Mouse (Mus musculus): ENCODE measurements around the gene Aldob.
"Not testable (repeated sequence)": the region's sequence is repeated elsewhere in the genome, so short reads cannot be mapped to it uniquely, and the experiment has no call there.

The Aldob gene

GRCm38 (mm10) chr4:49535675-49536294, 13.6 kb downstream of the Aldob start:
- no peak for DNase-seq (ENCODE audit: low spot score in 2 of 2)

GRCm38 (mm10) chr4:49535036-49535435, 14.3 kb downstream of the Aldob start:
- DNase-seq (ENCODE audit: low spot score in 2 of 2) = no peak

DNA sequence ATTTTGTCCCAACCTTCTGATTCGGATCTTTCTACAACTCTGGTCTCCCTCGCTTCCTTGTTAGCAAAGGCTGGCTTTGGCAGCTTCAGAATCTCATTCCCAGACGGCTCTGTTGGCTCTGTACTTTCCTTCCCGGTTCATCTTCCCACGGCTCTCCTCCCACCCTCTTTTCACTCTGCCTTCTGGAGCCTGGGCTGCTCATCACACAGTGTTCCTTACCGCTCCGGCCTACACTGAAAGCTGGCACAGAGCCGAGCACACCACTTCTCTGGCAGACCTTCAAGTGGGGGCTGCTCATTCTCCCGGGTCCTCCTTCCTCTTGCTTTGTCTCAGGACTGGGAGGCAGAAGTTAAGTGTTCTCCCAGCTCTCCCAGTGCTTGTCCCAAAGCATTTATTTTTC, 26.8 kb downstream of the Aldob start:
- no peak for DNase-seq (ENCODE audit: low spot score in 2 of 2)

- no peak for DNase-seq (ENCODE audit: low spot score in 2 of 2)
Observed at GRCm38 (mm10) chr4:49521346-49521745, 28.0 kb downstream of the Aldob start.

DNA sequence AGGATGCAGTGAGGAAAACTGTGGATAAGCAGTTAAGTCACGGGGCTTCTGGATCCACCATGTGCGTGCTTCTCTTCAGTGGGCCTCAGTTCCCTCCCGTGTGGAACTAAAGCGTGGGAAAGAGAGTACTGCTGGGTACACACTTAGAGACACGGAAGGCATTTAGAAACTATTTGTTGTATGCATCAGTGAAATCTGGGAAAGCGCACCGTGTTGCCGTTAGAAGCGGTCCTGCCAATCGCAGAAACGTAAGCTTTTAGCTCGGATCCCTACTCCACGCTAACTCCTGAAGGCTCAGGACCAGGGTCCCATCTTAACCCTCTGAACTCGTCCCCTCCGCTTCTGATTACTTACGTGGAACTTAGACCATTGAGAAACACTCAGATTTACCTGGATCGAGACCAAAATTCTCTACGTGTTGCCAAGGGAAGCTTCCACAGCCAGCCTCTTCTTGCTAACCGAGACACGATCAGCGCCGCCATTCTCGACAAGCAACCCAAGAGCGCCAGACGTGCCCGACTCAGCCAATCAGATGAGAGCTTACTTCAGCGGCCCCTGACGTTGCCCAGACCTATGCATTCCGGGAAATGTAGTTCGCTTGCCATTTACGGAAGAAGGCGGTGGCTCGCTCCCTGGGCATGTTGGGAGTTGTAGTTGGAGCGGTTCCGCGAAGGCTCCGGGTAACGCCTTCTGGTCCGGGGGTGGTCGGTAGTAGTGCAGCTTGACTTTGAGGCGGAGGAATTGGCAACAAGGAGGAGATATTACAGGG, 28.6 kb downstream of the Aldob start, which contains the start of the genes Mrpl50 and Zfp189:
Gene Mrpl50, minus strand, starts transcription at position 522 of the 769 bp plus-strand sequence.
Gene Zfp189, plus strand, starts transcription at position 605 of the 769 bp plus-strand sequence.
- DNase-seq (ENCODE audit: low spot score in 2 of 2) = peak; percentile 94 to 95

DNA sequence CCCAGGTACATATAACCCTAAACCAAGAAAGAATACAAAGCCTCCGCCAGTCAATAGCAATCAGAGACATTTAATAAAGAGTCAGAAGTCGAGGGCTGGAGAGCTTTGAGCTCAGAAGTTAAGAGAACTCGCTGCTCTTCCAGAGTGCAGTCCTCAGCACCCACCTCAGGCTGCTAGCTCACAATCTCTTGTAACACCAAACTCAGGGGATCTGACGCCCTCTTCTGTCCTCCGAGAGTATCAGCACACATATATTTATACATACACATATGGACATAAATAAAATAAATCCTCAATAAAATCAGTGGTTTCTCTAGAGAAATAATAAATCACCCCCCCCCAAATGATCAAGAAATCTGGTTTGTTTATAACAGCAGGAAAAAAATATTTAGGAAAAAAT, 29.9 kb downstream of the Aldob start:
- no peak for DNase-seq (ENCODE audit: low spot score in 2 of 2)

DNA sequence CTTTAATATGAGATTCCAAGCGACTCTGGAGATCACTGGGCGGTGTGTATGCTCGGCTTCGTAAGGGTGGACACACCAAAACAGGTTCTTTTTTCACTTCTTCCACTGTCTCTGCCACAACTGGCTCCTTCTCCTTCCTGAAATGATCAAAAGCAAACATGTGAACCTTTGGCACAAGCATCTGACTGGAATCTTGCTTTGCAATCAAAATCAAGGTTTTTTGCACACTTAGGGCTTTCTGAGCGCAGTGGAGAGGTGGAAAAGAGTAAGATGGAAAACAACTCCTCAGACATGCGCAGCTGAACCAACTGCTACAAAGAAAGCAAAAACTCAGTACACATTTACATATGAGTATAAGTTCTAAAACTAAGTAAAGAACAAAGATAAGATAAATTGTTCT, 34.9 kb downstream of the Aldob start:
- no peak for DNase-seq (ENCODE audit: low spot score in 2 of 2)

DNA sequence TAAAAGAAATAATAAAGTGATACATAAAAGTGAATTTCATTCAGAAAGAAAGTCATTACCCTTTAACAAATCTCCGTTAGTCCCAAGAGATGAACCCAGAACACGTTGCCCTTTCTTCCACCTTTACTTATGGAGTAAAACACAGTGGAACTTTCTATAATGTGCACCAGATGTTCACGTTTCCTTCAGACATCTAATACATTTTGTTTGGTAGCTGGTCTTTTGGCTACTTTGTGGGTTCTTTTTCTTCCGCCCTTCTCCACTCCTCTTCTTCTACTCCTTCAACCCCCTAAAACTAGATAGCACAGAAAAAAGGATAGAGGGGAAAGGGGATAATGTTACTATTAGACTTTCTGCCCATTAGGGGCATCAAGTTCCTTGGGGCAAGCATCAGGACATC, 36.7 kb downstream of the Aldob start:
- no peak for DNase-seq (ENCODE audit: low spot score in 2 of 2)

GRCm38 (mm10) chr4:49510236-49510835, 39.0 kb downstream of the Aldob start:
- DNase-seq (ENCODE audit: low spot score in 2 of 2) = not testable (repeated sequence)

GRCm38 (mm10) chr4:49509183-49509582, 40.2 kb downstream of the Aldob start:
- DNase-seq (ENCODE audit: low spot score in 2 of 2) = no peak

- DNase-seq (ENCODE audit: low spot score in 2 of 2) = no peak
Observed at GRCm38 (mm10) chr4:49506386-49506785, 43.0 kb downstream of the Aldob start, which contains the start of gene Baat. Baat (minus strand) TSS chr4:49506557.

- DNase-seq (ENCODE audit: low spot score in 2 of 2) = no peak
Observed at GRCm38 (mm10) chr4:49503563-49503962, 45.8 kb downstream of the Aldob start.
